In the genomic region with DNA sequence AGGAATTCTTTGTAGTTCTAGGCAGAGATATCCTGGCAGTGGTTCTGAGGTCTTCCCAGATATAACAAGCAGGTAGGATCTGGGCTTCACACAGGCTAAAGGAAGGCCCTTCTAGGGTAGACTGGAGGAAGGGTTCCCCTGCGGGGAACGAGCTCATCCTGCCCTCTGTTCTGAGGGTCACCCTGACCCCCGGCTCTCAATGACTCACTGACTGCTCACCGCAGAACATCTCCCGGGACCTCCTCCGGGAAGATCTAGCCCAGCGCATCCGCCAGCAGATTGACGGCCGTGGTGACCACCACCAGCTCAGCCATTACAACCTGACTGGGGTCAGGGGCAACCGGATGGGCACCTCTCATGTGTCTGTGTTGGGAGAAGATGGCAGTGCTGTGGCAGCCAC, we compare ENCODE assay signal across 24 mouse cellular contexts. TPM values are rescaled to one million over a fixed set of nuclear protein-coding genes. Genes with fewer than 3 reads are reported as not detected.
"Had no signal": no experiment of that assay in that cellular context is flagged by ENCODE, and none has a peak within 500 bp of the region (broad histone marks: within the 10 kb centered on the region; RNA-seq: fewer than 3 reads in every experiment).

No protein-coding gene starts in this region.

- H3K36me3 ChIP-seq: heart, embryonic 13.5 days; heart, embryonic 15.5 days; hindbrain, embryonic 13.5 days; hindbrain, embryonic 15.5 days; kidney, embryonic 15.5 days; limb, embryonic 13.5 days; limb, embryonic 15.5 days; liver, embryonic 12.5 days had no signal

- DNase-seq: gastrocnemius, postnatal 14 days; gastrocnemius, postnatal 36 days; heart, adult 11 months; heart, adult 2 months; heart, postnatal 14 days; heart, postnatal 36 days; kidney, adult 11 months; kidney, adult 2 months; kidney, adult 9 months; kidney, postnatal 14 days; kidney, postnatal 36 days; layer of hippocampus, adult 9-11 months; layer of hippocampus, postnatal 36 days; left cerebral cortex, postnatal 4 days had no signal

- H3K27me3 ChIP-seq: heart, embryonic 13.5 days; heart, embryonic 15.5 days; hindbrain, embryonic 13.5 days; hindbrain, embryonic 15.5 days; kidney, embryonic 15.5 days; limb, embryonic 13.5 days; limb, embryonic 15.5 days had no signal

- H3K9me3 ChIP-seq: heart, embryonic 13.5 days; heart, embryonic 15.5 days; hindbrain, embryonic 13.5 days; hindbrain, embryonic 15.5 days; kidney, embryonic 15.5 days; limb, embryonic 13.5 days; limb, embryonic 15.5 days; liver, embryonic 12.5 days had no signal

- H3K4me3 ChIP-seq: heart, adult 2 months; heart, embryonic 13.5 days; heart, embryonic 15.5 days; hindbrain, embryonic 13.5 days; hindbrain, embryonic 15.5 days; kidney, embryonic 15.5 days; limb, embryonic 13.5 days; limb, embryonic 15.5 days; liver, embryonic 12.5 days had no signal

- H3K4me1 ChIP-seq: hindbrain, embryonic 13.5 days; hindbrain, embryonic 15.5 days; kidney, embryonic 15.5 days; limb, embryonic 13.5 days; limb, embryonic 15.5 days; liver, embryonic 12.5 days had no signal

RNA-seq across cellular contexts. Expression of gene Ggt1, which starts 47.6 kb away (rescaled TPM):
- total RNA-seq: gastrocnemius, adult 8-10 months; heart, postnatal 14 days; heart, postnatal 36 days had no signal

RNA-seq across cellular contexts. Expression of gene Lrrc75b, which starts 48.8 kb away (rescaled TPM):
- total RNA-seq: hematopoietic stem cell, adult 5-6 weeks had no signal
